Mouse (Mus musculus): ENCODE results near the gene Mtap. TPM values are rescaled to one million over a fixed set of nuclear protein-coding genes. Genes with fewer than 3 reads are reported as not detected.

The Mtap gene
- polyA plus RNA-seq, 1 experiment, result 87.0 TPM

GRCm38 (mm10) chr4:89212178-89212577, 75.3 kb downstream of the Mtap start:
- Histone ChIP-seq H3K36me3 (ENCODE audit: control insufficient read depth, insufficient read depth) (no peaks in the 10 kb centered on the region), H3K79me3 (ENCODE audit: low read depth) (no peaks in the 10 kb centered on the region), H3K27me3 (ENCODE audit: control insufficient read depth, insufficient read depth, insufficient read length) (no peaks in the 10 kb centered on the region), H3K79me2 (ENCODE audit: control insufficient read depth, insufficient read depth) (no peaks in the 10 kb centered on the region), H3ac (ENCODE audit: control insufficient read depth, insufficient read length, low read depth) (no peak overlapping the region), H3K4me3 (ENCODE audit: insufficient read depth, poor library complexity, severe bottlenecking) (no peak overlapping the region)
- no peak for TF ChIP-seq USF1 (IDR thresholded peaks at IDR 0.05; ENCODE audit: low read depth)
- TF ChIP-seq CEBPB (IDR thresholded peaks at IDR 0.05; ENCODE audit: low read depth), result no peak
- no peak for TF ChIP-seq MYOG (IDR thresholded peaks at IDR 0.05; ENCODE audit: control insufficient read depth, extremely low read depth, insufficient read length)
- no peak for TF ChIP-seq FOSL1 (IDR thresholded peaks at IDR 0.05; ENCODE audit: insufficient read depth, low read length, poor library complexity, severe bottlenecking)
- no peak for TF ChIP-seq MYOD1 (IDR thresholded peaks at IDR 0.05; ENCODE audit: control insufficient read depth, insufficient read length, low read depth)
- TF ChIP-seq MAX (IDR thresholded peaks at IDR 0.05), result no peak
- no peak for TF ChIP-seq CTCF (IDR thresholded peaks at IDR 0.05; ENCODE audit: control insufficient read depth, insufficient read depth, insufficient read length)

Other genes with a start within 250 kb of the Mtap start
- gene Cdkn2a, start 157.5 kb downstream of the Mtap start, polyA plus RNA-seq (2012; fragmentation: generic; extraction: Trizol), result not detected
- not detected for gene Cdkn2b, start 173.9 kb downstream of the Mtap start, polyA plus RNA-seq (2012; fragmentation: generic; extraction: Trizol)

All from C2C12 (cell line).